Mouse (Mus musculus) urinary bladder, postnatal 4 days (tissue): ENCODE data around the gene Ptprd.

Experiments
- DNase-seq, 2 experiments: peaks; one replicate each; pipeline ENCODE4 v3.0.0; 2021 to 2022; ENCODE audit warnings: low spot score in 2 of 2

The Ptprd gene

GRCm38 (mm10) chr4:76901692-76902091 lies 1310.1 kb downstream of the Ptprd start:
- no peak for DNase-seq

GRCm38 (mm10) chr4:76889669-76890068 lies 1322.1 kb downstream of the Ptprd start:
- no peak for DNase-seq

GRCm38 (mm10) chr4:76881610-76882009 lies 1330.2 kb downstream of the Ptprd start:
- no peak for DNase-seq

- no peak for DNase-seq
Measured at GRCm38 (mm10) chr4:76870971-76871370, 1340.8 kb downstream of the Ptprd start.

- no peak for DNase-seq
Measured at GRCm38 (mm10) chr4:76865585-76865984, 1346.2 kb downstream of the Ptprd start.

GRCm38 (mm10) chr4:76846265-76846664 lies 1365.5 kb downstream of the Ptprd start:
- DNase-seq, result no peak

GRCm38 (mm10) chr4:76839016-76839415 lies 1372.7 kb downstream of the Ptprd start:
- no peak for DNase-seq

- DNase-seq, result no peak
Measured at GRCm38 (mm10) chr4:76812138-76812537, 1399.6 kb downstream of the Ptprd start.

GRCm38 (mm10) chr4:76802708-76803107 lies 1409.1 kb downstream of the Ptprd start:
- no peak for DNase-seq

GRCm38 (mm10) chr4:76798010-76799007 lies 1413.5 kb downstream of the Ptprd start:
- DNase-seq, result no peak

- no peak for DNase-seq
Measured at GRCm38 (mm10) chr4:76785389-76785788, 1426.4 kb downstream of the Ptprd start.

- DNase-seq, result no peak
Measured at GRCm38 (mm10) chr4:76779558-76780124, 1432.1 kb downstream of the Ptprd start.

GRCm38 (mm10) chr4:76766918-76767317 lies 1444.8 kb downstream of the Ptprd start:
- DNase-seq, result no peak

- DNase-seq, result no peak
Measured at GRCm38 (mm10) chr4:76766429-76766828, 1445.3 kb downstream of the Ptprd start.

GRCm38 (mm10) chr4:76750709-76751108 lies 1461.1 kb downstream of the Ptprd start:
- DNase-seq, result no peak

- DNase-seq, result no peak
Measured at GRCm38 (mm10) chr4:76735831-76736230, 1475.9 kb downstream of the Ptprd start.

GRCm38 (mm10) chr4:76675726-76676125 lies 1536.0 kb downstream of the Ptprd start:
- DNase-seq, result no peak

- no peak for DNase-seq
Measured at GRCm38 (mm10) chr4:76673224-76673623, 1538.5 kb downstream of the Ptprd start.

- no peak for DNase-seq
Measured at GRCm38 (mm10) chr4:76672653-76673052, 1539.1 kb downstream of the Ptprd start.

GRCm38 (mm10) chr4:76661725-76662124 lies 1550.0 kb downstream of the Ptprd start:
- DNase-seq, result no peak

GRCm38 (mm10) chr4:76660146-76660545 lies 1551.6 kb downstream of the Ptprd start:
- no peak for DNase-seq

GRCm38 (mm10) chr4:76656734-76657133 lies 1555.0 kb downstream of the Ptprd start:
- no peak for DNase-seq

- DNase-seq, result no peak
Measured at GRCm38 (mm10) chr4:76652971-76653370, 1558.8 kb downstream of the Ptprd start.
